Mouse (Mus musculus) stomach, postnatal 0 days (tissue): ENCODE results near the gene Smco2.

Experiments
- CTCF ChIP-seq: IDR thresholded peaks from 2 replicates; pipeline ENCODE4 v1.5.1; 2016; ENCODE audit warnings: antibody characterized with exemption, low read depth, mild to moderate bottlenecking, moderate library complexity
- EP300 ChIP-seq: optimal IDR thresholded peaks from 2 replicates; pipeline ENCODE3; 2016; ENCODE audit warnings: antibody characterized with exemption

GRCm38 (mm10) chr6:146888660-146889490, 39.0 kb downstream of the Smco2 start:
- TF ChIP-seq CTCF (no peak), EP300 (no peak)
